Mouse (Mus musculus): ENCODE data around the gene Maco1.

DNA sequence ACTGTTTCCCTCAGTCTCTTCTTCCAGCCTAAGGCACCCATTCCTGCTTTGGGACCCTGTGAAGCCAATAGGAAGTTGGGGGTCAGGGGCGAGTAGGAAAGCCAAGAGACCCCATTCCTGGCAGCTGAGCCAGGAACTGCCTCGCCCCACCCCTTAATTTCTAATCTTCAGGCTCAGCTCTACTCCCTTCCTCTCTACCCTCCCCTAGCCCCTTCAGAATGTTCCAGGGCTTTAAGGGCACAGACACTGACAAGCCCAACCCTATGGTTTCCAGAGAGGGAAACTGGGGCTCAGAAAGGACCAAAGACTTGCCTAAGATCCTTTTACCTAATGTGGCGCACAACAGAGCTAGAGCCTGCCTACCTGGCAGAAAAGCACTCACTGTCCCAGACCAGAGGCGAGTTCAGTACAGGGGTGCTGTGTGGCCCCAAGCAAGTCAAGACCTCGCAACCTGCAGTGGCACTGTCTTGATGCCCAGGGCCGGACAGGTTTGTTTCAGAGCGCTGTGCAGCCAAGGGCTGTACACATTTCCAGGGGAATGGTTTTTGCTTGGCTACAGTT lies 16.8 kb upstream of the Maco1 start:
- TF ChIP-seq CHD2 (IDR thresholded peaks at IDR 0.05; ENCODE audit: low read depth, low read length) (no peak), ZC3H11A (IDR thresholded peaks at IDR 0.05; ENCODE audit: borderline replicate concordance, low read depth, low read length) (no peak), ZNF384 (IDR thresholded peaks at IDR 0.05; ENCODE audit: low read depth, low read length) (no peak), HCFC1 (IDR thresholded peaks at IDR 0.05; ENCODE audit: borderline replicate concordance, insufficient read depth, low read length) (no peak)
